Mouse (Mus musculus) Patski (cell line): ENCODE measurements around the gene Hsd11b2. TPM values are rescaled to one million over a fixed set of nuclear protein-coding genes. Genes with fewer than 3 reads are reported as not detected.

ENCODE experiments used
- ATAC-seq: fragments of 100-300 bp; one replicate; pipeline ENCODE4 v1.8.0; 2021
- CTCF ChIA-PET: fragments of 350-600 bp; sonication (Branson Sonifier 250); formaldehyde crosslinking; loops from one replicate; lab custom pipeline; 2022; ENCODE audit warnings: inconsistent platforms; lab: Charles Lee
- POLR2A ChIA-PET: fragments of 350-600 bp; sonication (Branson Sonifier 250); formaldehyde crosslinking; loops from one replicate; lab custom pipeline; 2022; ENCODE audit warnings: antibody characterized with exemption, inconsistent platforms; lab: Charles Lee
- DNase-seq: peaks from one replicate; pipeline ENCODE4 v3.0.0-alpha.2; 2011; ENCODE audit warnings: low read depth, low spot score
- H3K27me3 ChIP-seq: fragments of 371-371 bp; one replicate; pipeline ENCODE4 v1.5.1; 2021
- CTCF ChIP-seq: fragments of 100-300 bp; IDR thresholded peaks from one replicate; pipeline ENCODE4 v1.5.1; 2021
- in situ Hi-C: fragments of 300-500 bp; cut with MboI; formaldehyde crosslinking; loops from 3 replicates; pipeline ENCODE4 v1.11.1; 2018; ENCODE audit warnings: low pct_unique_long_range_greater_than_20kb, mixed read lengths
- polyA plus RNA-seq: library from polyadenylated mRNA; unstranded; gene quantifications from one replicate; pipeline ENCODE4 v1.2.3, GENCODE M21; 2021

The Hsd11b2 gene
- polyA plus RNA-seq, 1 experiment from 2014 or later, result 8.2 TPM

DNA sequence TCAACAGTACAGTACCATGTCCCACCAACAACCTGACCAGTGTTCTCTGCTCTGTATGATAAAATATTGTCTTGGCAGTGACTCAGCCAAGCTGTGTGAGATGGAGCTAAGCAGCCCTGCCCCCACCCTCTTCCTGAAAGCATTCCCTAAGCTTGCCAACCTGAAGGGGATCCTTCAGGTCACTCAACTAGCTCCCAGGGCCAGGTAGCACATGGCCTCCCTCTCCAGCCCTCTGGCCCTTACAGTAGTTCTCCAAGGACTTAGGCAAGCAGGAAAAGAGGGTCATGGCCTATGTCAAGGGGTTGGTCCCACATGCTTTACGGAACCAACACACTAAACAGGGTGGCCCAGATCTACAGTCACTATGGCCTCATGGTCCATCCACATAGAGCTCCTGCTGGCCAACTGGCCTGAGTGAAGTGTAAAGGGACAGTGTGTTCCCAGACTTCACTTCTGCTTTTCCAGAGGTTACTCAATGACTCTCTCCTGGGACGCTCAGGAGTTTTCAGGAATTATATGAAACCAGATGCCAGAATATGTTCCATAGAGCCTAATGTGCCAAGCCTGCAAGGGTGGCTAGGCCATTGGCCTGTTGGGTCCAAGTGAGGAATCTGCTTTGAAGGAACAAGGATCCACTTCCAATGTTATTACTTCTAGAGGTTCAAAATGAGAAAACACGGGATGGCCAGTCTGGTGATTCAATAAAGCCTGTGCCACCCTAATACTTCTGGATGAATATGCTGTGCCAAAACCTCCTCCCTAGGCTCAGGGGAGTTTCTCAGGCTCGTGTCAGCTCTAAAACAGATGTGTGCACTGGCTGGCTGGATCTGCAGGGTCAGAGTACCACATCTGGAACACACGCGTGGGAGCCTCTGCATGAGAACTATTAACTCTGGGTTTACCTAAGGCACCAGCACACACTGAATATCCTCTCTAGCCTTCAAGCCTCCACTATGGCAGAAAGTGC lies 28.1 kb downstream of the Hsd11b2 start:
- H3K27me3 ChIP-seq, result no peaks in the 10 kb centered on the region
- in situ Hi-C loops, result no loop called here
- ChIA-PET POLR2A (no interaction called here), CTCF (interaction anchor here (1.2 to 8.0 kb wide), 4 partner anchors 15 to 66 kb away, joined by 3 to 72 read pairs (median 18); no protein-coding TSS in a partner anchor)
- no peak for DNase-seq
- no peak for ATAC-seq
- no peak for TF ChIP-seq CTCF

DNA sequence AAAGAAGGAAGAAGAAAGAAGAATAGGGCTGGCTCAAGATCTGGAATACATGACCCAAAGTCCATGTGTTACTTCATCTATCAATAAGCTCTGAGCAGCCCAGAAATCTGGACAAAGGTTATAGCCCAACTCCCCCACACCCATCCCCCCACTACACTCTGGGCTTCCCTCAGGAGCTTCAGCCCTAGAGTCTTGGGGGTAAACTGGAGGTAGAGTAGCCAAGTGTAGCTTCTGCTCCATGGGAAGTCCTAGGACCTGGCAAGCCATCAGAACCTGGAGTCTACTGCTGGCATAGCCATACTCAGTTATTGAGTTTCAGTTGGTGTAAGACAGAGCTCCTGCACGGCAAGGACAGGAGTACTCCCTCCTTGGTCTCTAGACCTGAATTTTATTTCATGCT lies 31.0 kb downstream of the Hsd11b2 start:
- H3K27me3 ChIP-seq, result no peaks in the 10 kb centered on the region
- POLR2A ChIA-PET, result no interaction called here
- ATAC-seq (no peak), DNase-seq (no peak)
- in situ Hi-C loops, result no loop called here
- CTCF ChIA-PET, result interaction anchor here (1.3 to 8.0 kb wide), 4 partner anchors 9 to 65 kb away, joined by 6 to 72 read pairs (median 12); no protein-coding TSS in a partner anchor
- no peak for TF ChIP-seq CTCF

DNA sequence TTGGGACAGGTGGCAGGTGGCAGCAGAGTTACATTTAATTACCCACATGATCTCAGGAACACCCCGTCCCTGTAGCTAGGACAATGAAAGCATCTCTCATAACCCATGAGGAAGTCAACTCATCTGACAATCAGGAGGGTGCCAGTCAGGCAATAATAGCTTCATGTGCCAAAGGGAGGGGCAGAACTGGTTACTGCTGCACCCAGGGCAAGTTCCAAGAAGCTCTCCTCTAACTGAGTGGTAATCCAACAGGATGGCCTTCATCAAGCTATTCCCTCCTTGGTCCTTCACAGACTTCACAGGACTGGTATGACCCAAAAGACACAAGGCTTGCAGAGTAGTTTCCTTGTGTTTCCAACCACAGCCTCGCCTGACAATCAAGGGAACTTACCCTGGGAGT lies 31.5 kb downstream of the Hsd11b2 start:
- ChIA-PET POLR2A (no interaction called here), CTCF (interaction anchor here (0.6 to 8.0 kb wide), 5 partner anchors 9 to 65 kb away, joined by 3 to 72 read pairs (median 11); no protein-coding TSS in a partner anchor)
- no peaks in the 10 kb centered on the region for H3K27me3 ChIP-seq
- ATAC-seq (no peak), DNase-seq (no peak)
- in situ Hi-C loops, result loop anchor here (5.0 kb wide), 2 partner anchors 33 to 63 kb away; partner anchors contain the start of gene Hsd11b2
- no peak for TF ChIP-seq CTCF

DNA sequence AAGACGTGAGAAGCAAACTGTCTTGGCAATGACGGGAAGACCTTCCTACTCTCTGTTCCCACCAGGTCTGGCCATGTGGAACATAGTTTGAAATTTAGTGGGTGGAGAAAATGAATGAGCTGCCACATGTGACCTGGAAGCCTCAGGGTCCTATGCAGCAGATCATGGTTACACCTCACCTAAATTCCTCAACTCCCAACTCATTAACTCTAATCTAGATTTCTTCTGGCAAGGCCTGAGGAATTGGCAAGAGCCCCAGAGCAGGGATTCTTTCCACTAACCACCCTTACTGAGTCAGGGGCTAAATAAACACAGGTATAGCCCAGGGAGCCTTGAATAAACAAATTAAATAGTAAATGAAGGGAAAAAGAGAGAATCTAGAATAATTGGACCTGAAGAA lies 33.5 kb downstream of the Hsd11b2 start:
- DNase-seq (no peak), ATAC-seq (peak; percentile 28)
- CTCF ChIA-PET, result interaction anchor here (0.8 to 8.0 kb wide), 3 partner anchors 20 to 67 kb away, joined by 3 to 72 read pairs (median 3); no protein-coding TSS in a partner anchor
- no peak for TF ChIP-seq CTCF
- H3K27me3 ChIP-seq, result no peaks in the 10 kb centered on the region
- in situ Hi-C loops, result loop anchor here (5.0 kb wide), 2 partner anchors 35 to 65 kb away; partner anchors contain the start of gene Hsd11b2
- POLR2A ChIA-PET, result interaction anchor here (0.6 kb wide), 1 partner anchor 42 kb away, joined by 4 read pairs; no protein-coding TSS in a partner anchor

DNA sequence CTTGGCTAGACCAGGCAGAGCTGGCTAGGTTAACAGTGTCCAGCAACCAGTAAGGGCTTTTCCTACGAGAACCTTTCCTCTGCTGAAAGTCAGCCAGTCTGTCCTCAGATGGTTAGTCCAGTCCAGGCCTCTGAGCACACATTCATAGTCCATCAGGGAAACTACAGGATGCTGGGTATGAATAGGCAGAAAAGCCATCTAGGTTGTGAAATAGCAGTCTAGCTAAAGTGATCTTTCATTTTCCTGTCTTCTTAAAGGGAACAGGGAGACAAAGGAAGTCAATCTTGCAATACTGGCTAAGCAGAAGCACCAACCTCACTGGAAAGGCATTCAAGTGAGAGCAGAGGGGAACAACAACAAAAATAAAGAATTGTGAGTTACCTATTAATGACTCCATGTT lies 34.3 kb downstream of the Hsd11b2 start:
- DNase-seq, result no peak
- TF ChIP-seq CTCF, result no peak
- CTCF ChIA-PET, result interaction anchor here (1.4 to 8.0 kb wide), 5 partner anchors 8 to 38 kb away, joined by 4 to 72 read pairs (median 6); partner anchors contain the start of gene Hsd11b2
- in situ Hi-C loops, result loop anchor here (5.0 kb wide), 2 partner anchors 36 to 66 kb away; partner anchors contain the start of gene Hsd11b2
- H3K27me3 ChIP-seq, result no peaks in the 10 kb centered on the region
- ATAC-seq, result peak; percentile 48
- POLR2A ChIA-PET, result no interaction called here

DNA sequence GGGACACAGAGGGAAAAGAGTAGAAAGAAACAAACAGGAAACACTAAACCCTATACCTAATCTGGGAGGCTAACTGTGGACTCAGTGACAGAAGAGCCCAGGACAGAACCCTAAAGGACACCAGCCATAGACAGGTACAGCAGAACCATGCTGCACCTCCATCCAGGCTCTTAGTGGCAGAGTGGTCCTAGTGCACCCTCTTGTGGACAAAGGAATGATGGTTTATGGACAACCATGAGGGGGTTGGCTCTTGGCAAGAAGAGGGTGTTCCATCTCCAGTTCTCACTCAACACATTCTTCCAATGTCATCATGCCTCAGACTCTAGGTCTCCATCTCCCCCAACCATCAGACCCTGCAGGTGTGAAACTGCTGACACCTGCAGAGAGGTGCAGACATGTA lies 35.5 kb downstream of the Hsd11b2 start:
- in situ Hi-C loops, result loop anchor here (5.0 kb wide), 2 partner anchors 37 to 67 kb away; partner anchors contain the start of gene Hsd11b2
- peak; percentile 96 for TF ChIP-seq CTCF
- ATAC-seq, result peak; percentile 59
- DNase-seq, result no peak
- CTCF ChIA-PET, result interaction anchor here (1.0 to 8.0 kb wide), 7 partner anchors 10 to 118 kb away, joined by 3 to 72 read pairs (median 6); partner anchors contain the start of gene Hsd11b2
- no peaks in the 10 kb centered on the region for H3K27me3 ChIP-seq
- POLR2A ChIA-PET, result no interaction called here

DNA sequence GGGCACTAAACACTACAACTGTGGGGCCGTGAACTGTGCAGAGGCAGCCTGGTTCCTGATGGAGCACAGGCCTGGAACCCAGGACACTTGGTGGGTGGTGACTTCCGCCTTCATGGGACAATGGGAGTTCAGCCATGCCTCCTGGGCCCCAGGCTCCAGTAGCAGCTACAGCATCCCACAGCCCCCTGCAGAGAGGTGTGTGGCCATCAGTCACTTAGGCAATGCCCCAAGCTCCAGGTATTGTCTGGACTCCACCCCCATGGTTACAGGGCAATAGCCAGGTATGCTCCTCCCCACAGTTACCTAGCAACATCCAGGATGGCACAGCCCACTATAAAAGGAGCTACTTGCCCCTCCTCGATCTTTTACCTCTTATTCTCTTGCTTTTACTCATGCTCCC lies 36.7 kb downstream of the Hsd11b2 start:
- ATAC-seq (no peak), DNase-seq (no peak)
- ChIA-PET POLR2A (no interaction called here), CTCF (interaction anchor here (1.4 kb wide), 1 partner anchor 39 kb away, joined by 8 read pairs; no protein-coding TSS in a partner anchor)
- in situ Hi-C loops, result no loop called here
- no peak for TF ChIP-seq CTCF
- no peaks in the 10 kb centered on the region for H3K27me3 ChIP-seq

DNA sequence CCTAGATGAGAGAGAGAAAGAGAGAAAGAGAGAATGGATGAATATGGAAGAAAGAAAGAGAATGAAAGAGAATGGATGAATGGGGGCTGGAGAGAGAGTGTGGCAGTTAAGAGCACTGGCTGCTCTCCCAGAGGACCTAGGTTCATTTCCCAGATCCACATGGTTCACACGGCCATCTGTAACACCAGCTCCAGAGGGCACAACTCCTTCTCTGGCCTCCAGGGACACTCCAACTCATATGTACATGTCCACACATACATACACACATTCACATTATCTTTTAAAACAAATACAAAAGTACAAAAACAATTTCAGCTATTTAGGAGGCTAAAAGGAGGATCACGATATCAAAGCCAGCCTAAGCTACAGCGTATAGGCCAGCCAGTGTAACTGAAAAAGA lies 44.3 kb downstream of the Hsd11b2 start:
- no peaks in the 10 kb centered on the region for H3K27me3 ChIP-seq
- in situ Hi-C loops, result no loop called here
- POLR2A ChIA-PET, result no interaction called here
- DNase-seq (no peak), ATAC-seq (no peak)
- TF ChIP-seq CTCF, result peak; percentile 6
- CTCF ChIA-PET, result interaction anchor here (1.0 to 3.1 kb wide), 3 partner anchors 29 to 47 kb away, joined by 5 to 9 read pairs (median 5); no protein-coding TSS in a partner anchor

DNA sequence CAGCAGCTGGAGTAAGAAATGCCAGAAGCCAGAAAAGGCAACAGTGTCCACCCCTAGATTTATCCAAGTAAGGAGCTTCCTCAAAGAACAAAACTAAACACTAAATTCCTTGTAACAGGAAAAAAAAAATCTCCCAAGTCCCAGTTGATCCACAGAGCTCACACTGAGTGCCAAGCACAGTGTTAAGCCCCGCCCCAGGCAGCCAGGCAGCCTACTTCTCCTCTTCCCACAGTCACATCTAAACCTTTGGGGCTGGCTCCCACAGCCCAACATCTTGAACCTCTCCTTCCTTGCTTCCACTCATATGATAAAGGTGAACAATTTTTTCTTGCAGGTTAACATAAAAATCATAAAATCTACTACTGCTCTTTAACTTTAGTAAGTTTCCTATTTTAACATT lies 45.3 kb downstream of the Hsd11b2 start:
- ChIA-PET POLR2A (interaction anchor here (1.1 kb wide), 1 partner anchor 30 kb away, joined by 3 read pairs; no protein-coding TSS in a partner anchor), CTCF (interaction anchor here (1.0 to 3.1 kb wide), 6 partner anchors 10 to 140 kb away, joined by 3 to 9 read pairs (median 5); no protein-coding TSS in a partner anchor)
- in situ Hi-C loops, result no loop called here
- no peak for TF ChIP-seq CTCF
- DNase-seq, result no peak
- H3K27me3 ChIP-seq, result no peaks in the 10 kb centered on the region
- no peak for ATAC-seq
